Mouse (Mus musculus): ENCODE measurements around the gene Actr6. TPM values are rescaled to one million over a fixed set of nuclear protein-coding genes. Genes with fewer than 3 reads are reported as not detected.
"Not testable (repeated sequence)": the region's sequence is repeated elsewhere in the genome, so short reads cannot be mapped to it uniquely, and the experiment has no call there.

The Actr6 gene
- polyA plus RNA-seq, 1 experiment, result 9.0 TPM

DNA sequence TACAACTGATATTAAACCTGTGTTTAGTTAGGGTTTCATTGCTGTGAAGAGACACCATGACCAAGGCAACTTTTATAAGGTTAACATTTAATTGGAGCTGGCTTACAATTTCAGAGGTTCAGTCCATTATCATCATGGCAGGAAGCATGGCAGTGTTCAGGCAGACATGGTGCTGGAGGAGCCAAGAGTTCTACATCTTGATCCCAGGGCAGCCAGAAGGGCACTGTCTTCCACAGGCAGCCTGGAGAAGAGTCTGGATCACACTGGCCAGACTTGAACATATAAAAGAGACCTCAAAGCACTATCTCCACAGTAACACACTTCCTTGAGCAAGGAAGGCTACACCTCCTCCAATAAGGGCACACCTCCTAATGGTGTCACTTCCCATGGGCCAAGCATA, 11.8 kb downstream of the Actr6 start:
- TF ChIP-seq CTCF (IDR thresholded peaks at IDR 0.05; ENCODE audit: control insufficient read depth, insufficient read depth, insufficient replicate concordance, low read depth, low read length) (no peak), POLR2A (IDR thresholded peaks at IDR 0.05; ENCODE audit: control insufficient read depth, low read depth, low read length) (no peak)
- H3K27ac ChIP-seq (ENCODE audit: control insufficient read depth, insufficient read depth, low read depth, low read length), result peak overlapping the region; percentile 32; the same call in 1 of the 2 replicates
- H3K27me3 ChIP-seq (ENCODE audit: control insufficient read depth, insufficient read depth, low read length), result no peaks in the 10 kb centered on the region
- no peak overlapping the region for H3K4me3 ChIP-seq (ENCODE audit: control insufficient read depth, low read depth, low read length)
- H3K36me3 ChIP-seq (ENCODE audit: control insufficient read depth, insufficient read depth, low read length), result peaks cover 4% of the 10 kb centered on the region; the same call in 1 of the 2 replicates
- H3K4me1 ChIP-seq (ENCODE audit: control insufficient read depth, insufficient read depth, low read length), result no peaks in the 10 kb centered on the region

DNA sequence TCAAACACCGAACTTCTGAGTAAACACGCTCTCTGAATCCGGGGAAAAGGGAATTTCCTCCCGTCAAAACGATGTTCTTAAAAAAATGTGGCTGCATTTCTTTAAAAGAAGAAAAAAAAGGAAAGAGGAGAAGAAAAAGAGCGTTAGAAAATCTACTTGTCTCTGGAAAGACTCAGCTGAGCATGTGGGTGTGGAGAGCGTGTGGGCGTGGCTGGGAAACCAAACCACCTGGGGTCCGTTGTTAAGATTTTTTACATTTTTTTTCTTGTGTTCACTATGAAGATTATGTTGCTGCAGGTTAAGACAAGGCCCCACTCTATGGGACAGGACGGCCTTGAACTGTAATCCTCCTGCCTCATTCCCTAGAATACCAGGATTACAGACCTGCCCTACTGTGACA, 17.2 kb downstream of the Actr6 start:
- no peak for TF ChIP-seq CTCF (IDR thresholded peaks at IDR 0.05; ENCODE audit: control insufficient read depth, insufficient read depth, insufficient replicate concordance, low read depth, low read length)
- TF ChIP-seq POLR2A (IDR thresholded peaks at IDR 0.05; ENCODE audit: control insufficient read depth, low read depth, low read length), result no peak
- Histone ChIP-seq H3K4me1 (ENCODE audit: control insufficient read depth, insufficient read depth, low read length) (no peaks in the 10 kb centered on the region), H3K27ac (ENCODE audit: control insufficient read depth, insufficient read depth, low read depth, low read length) (no peak overlapping the region), H3K27me3 (ENCODE audit: control insufficient read depth, insufficient read depth, low read length) (no peaks in the 10 kb centered on the region), H3K4me3 (ENCODE audit: control insufficient read depth, low read depth, low read length) (no peak overlapping the region), H3K36me3 (ENCODE audit: control insufficient read depth, insufficient read depth, low read length) (peaks cover 2% of the 10 kb centered on the region)

DNA sequence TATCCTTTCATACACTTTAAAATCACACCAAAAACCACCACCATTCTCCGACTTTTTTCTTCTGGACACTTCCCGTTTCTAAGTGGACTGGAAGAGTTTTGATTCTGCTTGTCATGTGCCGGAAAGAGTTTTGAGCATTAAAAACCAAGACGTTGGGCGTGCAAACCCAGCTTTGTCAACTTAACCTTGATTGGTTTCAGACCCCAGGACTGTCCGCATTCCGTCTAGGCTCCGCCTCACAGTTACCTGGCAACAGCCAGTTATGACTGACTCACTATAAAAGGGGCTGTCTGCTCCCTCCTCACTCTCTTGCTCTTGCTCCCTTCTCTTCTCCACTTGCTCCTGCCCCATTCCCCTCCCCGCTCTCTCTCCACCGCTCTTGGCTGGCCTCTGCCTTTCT, 23.4 kb downstream of the Actr6 start:
- TF ChIP-seq POLR2A (IDR thresholded peaks at IDR 0.05; ENCODE audit: control insufficient read depth, low read depth, low read length) (no peak), CTCF (IDR thresholded peaks at IDR 0.05; ENCODE audit: control insufficient read depth, insufficient read depth, insufficient replicate concordance, low read depth, low read length) (no peak)
- peak overlapping the region; percentile 45; the same call in 1 of the 2 replicates for H3K4me3 ChIP-seq (ENCODE audit: control insufficient read depth, low read depth, low read length)
- H3K4me1 ChIP-seq (ENCODE audit: control insufficient read depth, insufficient read depth, low read length), result peaks cover 12% of the 10 kb centered on the region

DNA sequence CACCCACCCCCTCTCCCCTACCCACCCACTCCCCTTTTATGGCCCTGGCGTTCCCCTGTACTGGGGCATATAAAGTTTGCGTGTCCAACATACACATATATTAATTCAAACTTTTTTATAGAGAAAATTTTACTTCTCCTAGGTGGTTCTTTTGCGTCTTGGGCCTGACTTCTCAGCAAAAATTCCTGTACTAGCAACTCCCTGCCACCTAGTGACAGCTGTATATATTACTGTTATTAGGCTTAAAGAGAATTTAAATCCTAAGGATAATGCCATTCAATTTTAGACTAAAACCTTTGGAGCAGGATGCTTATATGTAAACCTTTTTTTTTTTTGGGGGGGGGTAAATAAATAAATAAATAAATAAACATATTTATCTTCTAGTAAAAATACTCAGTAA, 24.7 kb downstream of the Actr6 start:
- Histone ChIP-seq H3K36me3 (ENCODE audit: control insufficient read depth, insufficient read depth, low read length) (no peaks in the 10 kb centered on the region), H3K27me3 (ENCODE audit: control insufficient read depth, insufficient read depth, low read length) (no peaks in the 10 kb centered on the region), H3K4me3 (ENCODE audit: control insufficient read depth, low read depth, low read length) (no peak overlapping the region), H3K27ac (ENCODE audit: control insufficient read depth, insufficient read depth, low read depth, low read length) (no peak overlapping the region), H3K4me1 (ENCODE audit: control insufficient read depth, insufficient read depth, low read length) (peaks cover 12% of the 10 kb centered on the region)
- TF ChIP-seq POLR2A (IDR thresholded peaks at IDR 0.05; ENCODE audit: control insufficient read depth, low read depth, low read length) (no peak), CTCF (IDR thresholded peaks at IDR 0.05; ENCODE audit: control insufficient read depth, insufficient read depth, insufficient replicate concordance, low read depth, low read length) (no peak)

More for the DNA sequence above, 23.4 kb downstream of the Actr6 start:
- Histone ChIP-seq H3K27me3 (ENCODE audit: control insufficient read depth, insufficient read depth, low read length) (no peaks in the 10 kb centered on the region), H3K36me3 (ENCODE audit: control insufficient read depth, insufficient read depth, low read length) (no peaks in the 10 kb centered on the region; the same call in 1 of the 2 replicates), H3K27ac (ENCODE audit: control insufficient read depth, insufficient read depth, low read depth, low read length) (no peak overlapping the region)

DNA sequence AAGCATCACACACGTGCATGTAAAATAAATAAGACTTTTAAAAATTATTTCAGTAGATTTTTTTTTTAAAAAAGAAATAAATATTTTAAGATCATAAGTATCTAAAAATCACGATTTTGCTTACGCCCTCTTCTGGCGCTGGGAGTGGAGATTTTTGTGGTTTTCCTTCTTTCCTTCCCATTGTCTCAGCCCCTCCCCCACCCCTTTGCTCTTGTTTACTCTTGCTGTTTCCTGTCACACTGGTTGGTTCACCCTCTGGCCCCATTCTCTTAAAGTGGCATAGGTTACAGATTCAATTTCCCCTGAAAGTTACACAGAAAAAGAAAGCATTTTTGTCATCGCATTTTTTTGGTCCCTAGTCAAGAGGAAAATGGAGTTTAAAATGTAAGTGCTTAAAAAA, 29.1 kb downstream of the Actr6 start:
- no peak overlapping the region for H3K4me3 ChIP-seq (ENCODE audit: control insufficient read depth, low read depth, low read length)

DNA sequence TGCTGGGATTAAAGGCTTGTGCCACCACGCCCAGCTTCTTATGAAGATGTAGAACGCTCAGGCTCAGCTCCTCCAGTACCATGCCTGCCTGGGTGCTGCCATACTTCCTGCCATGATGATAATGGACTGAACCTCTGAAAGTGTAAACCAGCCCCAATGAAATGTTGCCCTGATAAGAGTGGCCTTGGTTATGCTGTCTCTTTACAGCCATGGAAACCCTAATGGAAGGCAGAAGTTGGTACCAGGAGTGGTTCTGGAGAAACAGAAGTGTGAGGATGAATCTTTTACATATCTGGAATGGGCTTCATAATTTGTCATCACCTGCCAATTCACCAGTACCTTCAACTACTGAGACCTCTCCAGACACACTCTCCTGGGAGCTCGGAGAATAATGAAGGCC, 34.1 kb downstream of the Actr6 start:
- TF ChIP-seq CTCF (IDR thresholded peaks at IDR 0.05; ENCODE audit: control insufficient read depth, insufficient read depth, insufficient replicate concordance, low read depth, low read length) (no peak), POLR2A (IDR thresholded peaks at IDR 0.05; ENCODE audit: control insufficient read depth, low read depth, low read length) (no peak)
- H3K36me3 ChIP-seq (ENCODE audit: control insufficient read depth, insufficient read depth, low read length), result no peaks in the 10 kb centered on the region
- no peaks in the 10 kb centered on the region for H3K27me3 ChIP-seq (ENCODE audit: control insufficient read depth, insufficient read depth, low read length)
- no peaks in the 10 kb centered on the region; the same call in 1 of the 2 replicates for H3K4me1 ChIP-seq (ENCODE audit: control insufficient read depth, insufficient read depth, low read length)
- no peak overlapping the region for H3K4me3 ChIP-seq (ENCODE audit: control insufficient read depth, low read depth, low read length)
- no peak overlapping the region for H3K27ac ChIP-seq (ENCODE audit: control insufficient read depth, insufficient read depth, low read depth, low read length)

More for the DNA sequence above, 29.1 kb downstream of the Actr6 start:
- H3K36me3 ChIP-seq (ENCODE audit: control insufficient read depth, insufficient read depth, low read length), result no peaks in the 10 kb centered on the region
- no peak overlapping the region for H3K27ac ChIP-seq (ENCODE audit: control insufficient read depth, insufficient read depth, low read depth, low read length)
- H3K4me1 ChIP-seq (ENCODE audit: control insufficient read depth, insufficient read depth, low read length), result peaks cover 2% of the 10 kb centered on the region
- H3K27me3 ChIP-seq (ENCODE audit: control insufficient read depth, insufficient read depth, low read length), result no peaks in the 10 kb centered on the region
- TF ChIP-seq POLR2A (IDR thresholded peaks at IDR 0.05; ENCODE audit: control insufficient read depth, low read depth, low read length) (no peak), CTCF (IDR thresholded peaks at IDR 0.05; ENCODE audit: control insufficient read depth, insufficient read depth, insufficient replicate concordance, low read depth, low read length) (no peak)

DNA sequence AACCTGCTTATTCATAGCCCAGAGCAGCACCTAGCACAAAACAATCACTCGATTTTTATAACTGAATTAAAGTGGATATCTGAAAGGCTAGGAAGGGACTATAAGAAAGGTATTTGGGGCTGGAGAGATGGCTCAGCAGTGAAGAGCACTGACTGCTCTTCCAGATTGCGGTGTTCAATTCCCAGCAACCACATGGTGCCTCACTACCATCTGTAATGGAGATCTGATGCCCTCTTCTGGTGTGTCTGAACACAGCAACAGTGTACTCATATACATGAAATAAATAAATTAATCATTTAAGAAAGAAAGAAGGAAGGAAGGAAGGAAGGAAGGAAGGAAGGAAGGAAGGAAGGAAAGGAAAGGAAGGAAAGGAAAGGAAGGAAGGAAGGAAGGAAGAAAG, 35.8 kb downstream of the Actr6 start:
- not testable (repeated sequence) for H3K27ac ChIP-seq (ENCODE audit: control insufficient read depth, insufficient read depth, low read depth, low read length); H3K36me3 ChIP-seq (ENCODE audit: control insufficient read depth, insufficient read depth, low read length); H3K4me1 ChIP-seq (ENCODE audit: control insufficient read depth, insufficient read depth, low read length); H3K4me3 ChIP-seq (ENCODE audit: control insufficient read depth, low read depth, low read length); H3K27me3 ChIP-seq (ENCODE audit: control insufficient read depth, insufficient read depth, low read length)
